In genomic region chr19:6364842-6365241, GRCm38 (mm10) we compare ENCODE assay signal across 8 mouse cellular contexts. TPM values are rescaled to one million over a fixed set of nuclear protein-coding genes. Genes with fewer than 3 reads are reported as not detected.
A peak's percentile ranks its signal among the peaks of the same experiment; 100 is the strongest.
DNase-seq lines count a peak whose midpoint lies in the region; ATAC-seq and TF ChIP-seq lines count a peak whose summit lies in the region.

No protein-coding gene starts in this region.

- DNase-seq in heart, adult 8-10 months (ENCODE audit: low spot score) = no peak
- DNase-seq in forebrain, embryonic 14.5 days (ENCODE audit: low spot score) = no peak
- DNase-seq in right cerebral cortex, adult 2 months (ENCODE audit: low spot score in 2 of 2) = no peak
- DNase-seq in adrenal gland, postnatal 36 days = no peak
- no peak for DNase-seq in Muller cell, postnatal 12 days (ENCODE audit: inconsistent ontology term)

- 3% methylated on average over 2 of the region's 2 CpGs for WGBS in heart, embryonic 13.5 days
- WGBS in forebrain, embryonic 14.5 days = 6% methylated on average over 2 of the region's 2 CpGs
- 0% methylated on average over 2 of the region's 2 CpGs for WGBS in liver, embryonic 16.5 days (ENCODE audit: insufficient replicate concordance)

- ATAC-seq in heart, embryonic 13.5 days (ENCODE audit: extremely low read depth, insufficient number of reproducible peaks, low FRiP score, low TSS enrichment) = no peak
- no peak for ATAC-seq in forebrain, embryonic 14.5 days
- ATAC-seq in liver, embryonic 16.5 days (ENCODE audit: low read depth) = no peak

- no peak for TF ChIP-seq CTCF in E14TG2a.4 (conservative IDR thresholded peaks at IDR 0.05; ENCODE audit: low read length)

- H3K27ac ChIP-seq in heart, embryonic 13.5 days (replicated peaks) = peak overlapping the region; percentile 99
- H3K27ac ChIP-seq in forebrain, embryonic 14.5 days (ENCODE audit: low read depth, low read length) = no peak overlapping the region
- H3K27ac ChIP-seq in liver, embryonic 16.5 days (ENCODE audit: low read length) = peak overlapping the region; percentile 97; the same call in 1 of the 2 replicates

- peak overlapping the region; percentile 100 for H3K4me3 ChIP-seq in heart, embryonic 13.5 days
- peak overlapping the region; percentile 99 for H3K4me3 ChIP-seq in E14TG2a.4 (replicated peaks; ENCODE audit: low read length)
- peak overlapping the region; percentile 99 for H3K4me3 ChIP-seq in forebrain, embryonic 14.5 days (ENCODE audit: low read depth, low read length)
- H3K4me3 ChIP-seq in liver, embryonic 16.5 days (ENCODE audit: low read depth, low read length) = peak overlapping the region; percentile 100

- H3K9ac ChIP-seq in heart, embryonic 13.5 days = peak overlapping the region; percentile 100
- peak overlapping the region; percentile 99 for H3K9ac ChIP-seq in forebrain, embryonic 14.5 days (ENCODE audit: low read length)
- peak overlapping the region; percentile 99 for H3K9ac ChIP-seq in liver, embryonic 16.5 days (ENCODE audit: low read depth, low read length)

- H3K9me3 ChIP-seq in heart, embryonic 13.5 days = no peaks in the 10 kb centered on the region
- no peaks in the 10 kb centered on the region for H3K9me3 ChIP-seq in E14TG2a.4 (ENCODE audit: low read length)
- no peaks in the 10 kb centered on the region for H3K9me3 ChIP-seq in forebrain, embryonic 14.5 days (replicated peaks; ENCODE audit: control insufficient read depth, low read length)
- no peaks in the 10 kb centered on the region for H3K9me3 ChIP-seq in liver, embryonic 16.5 days (replicated peaks; ENCODE audit: control insufficient read depth, low read length)

- no peaks in the 10 kb centered on the region for H3K27me3 ChIP-seq in heart, embryonic 13.5 days (replicated peaks)
- H3K27me3 ChIP-seq in E14TG2a.4 (ENCODE audit: insufficient read depth, low read length) = no peaks in the 10 kb centered on the region
- H3K27me3 ChIP-seq in forebrain, embryonic 14.5 days (replicated peaks; ENCODE audit: control insufficient read depth, insufficient read depth, low read length) = no peaks in the 10 kb centered on the region
- H3K27me3 ChIP-seq in liver, embryonic 16.5 days (ENCODE audit: control insufficient read depth, insufficient read depth, low read depth, low read length) = no peaks in the 10 kb centered on the region

- peak overlapping the region; percentile 85 for H3K4me2 ChIP-seq in heart, embryonic 13.5 days
- H3K4me2 ChIP-seq in forebrain, embryonic 14.5 days (ENCODE audit: low read length) = peak overlapping the region; percentile 97
- peak overlapping the region; percentile 71 for H3K4me2 ChIP-seq in liver, embryonic 16.5 days (ENCODE audit: low read depth, low read length)

- H3K36me3 ChIP-seq in heart, embryonic 13.5 days = peaks cover 65% of the 10 kb centered on the region
- H3K36me3 ChIP-seq in E14TG2a.4 (ENCODE audit: insufficient read depth, low read length) = peaks cover 74% of the 10 kb centered on the region
- H3K36me3 ChIP-seq in forebrain, embryonic 14.5 days (ENCODE audit: control insufficient read depth, insufficient read depth, low read length) = peaks cover 49% of the 10 kb centered on the region
- H3K36me3 ChIP-seq in liver, embryonic 16.5 days (ENCODE audit: control insufficient read depth, insufficient read depth) = peaks cover 42% of the 10 kb centered on the region

- peaks cover 48% of the 10 kb centered on the region for H3K4me1 ChIP-seq in heart, embryonic 13.5 days
- peaks cover 60% of the 10 kb centered on the region for H3K4me1 ChIP-seq in E14TG2a.4 (replicated peaks; ENCODE audit: low read depth, low read length)
- H3K4me1 ChIP-seq in forebrain, embryonic 14.5 days (ENCODE audit: control insufficient read depth, insufficient read depth, low read length) = peaks cover 11% of the 10 kb centered on the region; the same call in 1 of the 2 replicates
- H3K4me1 ChIP-seq in liver, embryonic 16.5 days (ENCODE audit: control insufficient read depth, low read depth, low read length) = peaks cover 24% of the 10 kb centered on the region

RNA-seq across cellular contexts. Expression of gene Sf1, which starts 1.4 kb away (rescaled TPM):
- 89.2 and 89.7 TPM in 2 replicates for polyA plus RNA-seq in heart, embryonic 13.5 days (2015; fragmentation: Nextera tagmentation; extraction: Ambion mirVana)
- total RNA-seq in heart, adult 8-10 months (2022) = 100 to 1,000 TPM in 1 of 4 experiments, 10 to 100 TPM in 3; 84.3 to 103 (median 91.3) TPM
- polyA plus RNA-seq in forebrain, embryonic 14.5 days (2014; fragmentation: Nextera tagmentation; extraction: Ambion mirVana) = 90.4 and 115 TPM in 2 replicates
- 52.1 and 58.4 TPM in 2 replicates for polyA plus RNA-seq in liver, embryonic 16.5 days (2015; fragmentation: Nextera tagmentation; extraction: Ambion mirVana)
- total RNA-seq in adrenal gland, postnatal 36 days (2021) = 100 to 1,000 TPM; 169 to 224 TPM

RNA-seq across cellular contexts. Expression of gene Pygm, which starts 19.4 kb away (rescaled TPM):
- 203 and 219 TPM in 2 replicates for polyA plus RNA-seq in heart, embryonic 13.5 days (2015; fragmentation: Nextera tagmentation; extraction: Ambion mirVana)
- total RNA-seq in heart, adult 8-10 months (2022) = 1,000 to 10,000 TPM; 1,301 to 1,379 (median 1,330) TPM
- 1.3 and 3.0 TPM in 2 replicates for polyA plus RNA-seq in forebrain, embryonic 14.5 days (2014; fragmentation: Nextera tagmentation; extraction: Ambion mirVana)
- 5.8 and 11.2 TPM in 2 replicates for polyA plus RNA-seq in liver, embryonic 16.5 days (2015; fragmentation: Nextera tagmentation; extraction: Ambion mirVana)
- total RNA-seq in adrenal gland, postnatal 36 days (2021) = 100 to 1,000 TPM in 1 of 2 experiments, 10 to 100 TPM in 1; 75.6 to 124 TPM

RNA-seq across cellular contexts. Expression of gene Map4k2, which starts 23.9 kb away (rescaled TPM):
- polyA plus RNA-seq in heart, embryonic 13.5 days (2015; fragmentation: Nextera tagmentation; extraction: Ambion mirVana) = 12.5 and 13.5 TPM in 2 replicates
- 10 to 100 TPM; 33.4 to 44.4 (median 34.7) TPM for total RNA-seq in heart, adult 8-10 months (2022)
- polyA plus RNA-seq in forebrain, embryonic 14.5 days (2014; fragmentation: Nextera tagmentation; extraction: Ambion mirVana) = 6.2 and 11.2 TPM in 2 replicates
- 8.2 and 8.6 TPM in 2 replicates for polyA plus RNA-seq in liver, embryonic 16.5 days (2015; fragmentation: Nextera tagmentation; extraction: Ambion mirVana)
- total RNA-seq in adrenal gland, postnatal 36 days (2021) = 10 to 100 TPM; 29.9 to 32.2 TPM

RNA-seq across cellular contexts. Expression of gene Men1, which starts 30.1 kb away (rescaled TPM):
- polyA plus RNA-seq in heart, embryonic 13.5 days (2015; fragmentation: Nextera tagmentation; extraction: Ambion mirVana) = 46.9 and 48.1 TPM in 2 replicates
- 10 to 100 TPM in 3 of 4 experiments, 1 to 10 TPM in 1; 10.0 to 16.0 (median 12.3) TPM for total RNA-seq in heart, adult 8-10 months (2022)
- 47.7 and 61.6 TPM in 2 replicates for polyA plus RNA-seq in forebrain, embryonic 14.5 days (2014; fragmentation: Nextera tagmentation; extraction: Ambion mirVana)
- polyA plus RNA-seq in liver, embryonic 16.5 days (2015; fragmentation: Nextera tagmentation; extraction: Ambion mirVana) = 19.5 and 21.0 TPM in 2 replicates
- 10 to 100 TPM; 48.7 to 56.3 TPM for total RNA-seq in adrenal gland, postnatal 36 days (2021)

RNA-seq across cellular contexts. Expression of gene Rasgrp2, which starts 34.3 kb away (rescaled TPM):
- 38.4 and 53.6 TPM in 2 replicates for polyA plus RNA-seq in heart, embryonic 13.5 days (2015; fragmentation: Nextera tagmentation; extraction: Ambion mirVana)
- total RNA-seq in heart, adult 8-10 months (2022) = 10 to 100 TPM; 31.2 to 51.0 (median 43.8) TPM
- polyA plus RNA-seq in forebrain, embryonic 14.5 days (2014; fragmentation: Nextera tagmentation; extraction: Ambion mirVana) = 28.6 and 30.7 TPM in 2 replicates
- polyA plus RNA-seq in liver, embryonic 16.5 days (2015; fragmentation: Nextera tagmentation; extraction: Ambion mirVana) = 78.8 and 81.7 TPM in 2 replicates
- total RNA-seq in adrenal gland, postnatal 36 days (2021) = 10 to 100 TPM; 28.7 to 34.4 TPM

Comparison
In these comparisons a context has a peak if more than half of its experiments do, and no peak if none do; other contexts are left out.
1. RNA of gene Pygm, which starts 19.4 kb away (polyA plus RNA-seq): 203 to 219 TPM in heart, embryonic 13.5 days; 5.8 to 11.2 TPM in liver, embryonic 16.5 days and 1.3 to 3.0 TPM in forebrain, embryonic 14.5 days; every median in the first group is over 10 times any median in the second.
2. Peak in every context shown above with its lines, with median percentiles within 50 percentile points of each other: H3K4me2 ChIP-seq, H3K4me3 ChIP-seq and H3K9ac ChIP-seq.